Mouse (Mus musculus) E14TG2a.4 (cell line): ENCODE measurements around the gene Plagl1.

Experiments
- CTCF ChIP-seq: conservative IDR thresholded peaks from 2 replicates; pipeline ENCODE4 v1.5.1; 2014; ENCODE audit warnings: low read length
- NANOG ChIP-seq: IDR thresholded peaks from 2 replicates; pipeline ENCODE4 v1.6.1; 2014; ENCODE audit warnings: borderline replicate concordance, low read length, mixed read lengths

DNA sequence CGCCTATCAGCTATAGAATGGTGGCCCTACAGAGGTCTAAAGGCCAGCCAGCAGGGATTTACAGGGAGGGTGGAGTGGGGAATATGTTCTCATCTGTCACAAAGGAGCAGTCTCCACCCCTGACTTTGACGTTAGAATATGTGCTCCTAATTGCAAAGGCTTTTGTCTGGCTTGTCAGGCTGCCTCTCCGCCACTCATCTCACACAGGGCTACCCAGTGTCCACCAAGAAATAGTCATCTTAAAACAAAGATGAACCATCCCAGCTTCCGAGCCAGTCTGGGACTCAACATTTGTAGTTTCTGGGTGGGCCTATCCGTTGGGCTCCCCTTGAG, 58.4 kb downstream of the Plagl1 start:
- TF ChIP-seq CTCF (no peak), NANOG (no peak)
